Mouse (Mus musculus): ENCODE data around the gene Fmnl1. TPM values are rescaled to one million over a fixed set of nuclear protein-coding genes. Genes with fewer than 3 reads are reported as not detected.

Fmnl1 gene
- polyA plus RNA-seq, 1 experiment from 2014 or later: 3.8 TPM

DNA sequence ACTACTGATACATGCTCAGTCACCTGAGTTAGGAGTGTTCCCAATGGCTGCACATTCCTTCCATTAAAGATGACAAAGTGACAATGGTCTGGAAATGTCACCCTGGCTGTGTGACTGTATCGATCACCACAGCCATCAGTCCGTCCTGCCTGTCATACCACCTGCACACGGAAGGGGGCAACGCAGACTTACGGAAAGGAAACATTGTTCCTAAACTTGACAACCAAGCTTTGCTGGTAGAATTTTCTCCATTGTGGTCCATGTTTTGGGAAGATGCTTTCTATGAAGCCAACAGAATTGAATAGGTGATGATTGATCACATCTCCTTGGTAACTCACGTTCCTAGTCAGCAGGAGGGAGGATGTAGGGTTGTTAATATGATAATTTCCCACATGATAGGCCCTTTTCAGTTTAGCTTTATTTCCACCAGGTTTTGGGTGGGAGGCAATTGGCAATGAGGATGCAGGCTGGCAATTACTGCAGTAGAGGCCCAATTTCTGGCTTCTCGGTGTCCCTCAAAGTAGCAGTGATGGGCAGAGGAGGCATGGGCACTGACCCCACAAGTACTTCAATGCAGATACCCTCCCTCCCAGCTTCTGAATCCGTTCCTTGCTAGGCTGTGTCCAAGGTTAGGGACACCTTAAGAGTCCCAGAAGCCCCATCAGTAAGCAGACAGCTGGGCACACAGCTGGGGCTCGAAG is 2.1 kb upstream of the Fmnl1 start:
- Histone ChIP-seq H3K27ac (no peak overlapping the region), H3K27me3 (replicated peaks) (peaks cover 33% of the 10 kb centered on the region), H3K4me3 (replicated peaks) (no peak overlapping the region), H3K9me3 (no peaks in the 10 kb centered on the region), H3K4me1 (peaks cover 13% of the 10 kb centered on the region), H3K36me3 (no peaks in the 10 kb centered on the region), H3K4me2 (no peak overlapping the region), H3K9ac (no peak overlapping the region)
- no peak for ATAC-seq (ENCODE audit: insufficient read depth, low FRiP score, low read depth)
- WGBS: 27% methylated on average over 9 of the region's 9 CpGs

DNA sequence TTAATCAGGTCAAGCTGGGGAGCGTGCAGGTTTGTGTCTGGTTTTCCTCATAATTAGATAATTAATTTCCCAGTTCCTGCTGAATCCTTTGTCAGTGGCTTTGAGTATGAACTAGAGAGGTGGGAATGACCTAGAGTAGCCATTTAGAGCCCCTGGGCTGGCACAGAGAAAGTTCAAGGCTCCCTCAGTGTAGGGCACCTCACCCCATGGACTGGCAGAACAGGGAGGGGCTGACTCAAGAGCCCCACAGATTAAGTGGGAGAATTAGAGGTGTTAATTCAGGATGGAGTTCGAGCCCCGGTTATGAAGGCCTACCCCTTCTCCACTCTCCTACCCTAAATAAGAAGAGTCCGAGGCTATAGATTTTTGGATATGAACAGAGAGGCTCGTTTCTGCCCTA is 1.2 kb upstream of the Fmnl1 start:
- Histone ChIP-seq H3K4me1 (peaks cover 9% of the 10 kb centered on the region), H3K27me3 (replicated peaks) (peaks cover 33% of the 10 kb centered on the region), H3K9ac (no peak overlapping the region), H3K4me3 (replicated peaks) (no peak overlapping the region), H3K9me3 (no peaks in the 10 kb centered on the region), H3K4me2 (no peak overlapping the region), H3K27ac (no peak overlapping the region), H3K36me3 (no peaks in the 10 kb centered on the region)
- WGBS: 81% methylated on average over 5 of the region's 5 CpGs
- no peak for ATAC-seq (ENCODE audit: insufficient read depth, low FRiP score, low read depth)

DNA sequence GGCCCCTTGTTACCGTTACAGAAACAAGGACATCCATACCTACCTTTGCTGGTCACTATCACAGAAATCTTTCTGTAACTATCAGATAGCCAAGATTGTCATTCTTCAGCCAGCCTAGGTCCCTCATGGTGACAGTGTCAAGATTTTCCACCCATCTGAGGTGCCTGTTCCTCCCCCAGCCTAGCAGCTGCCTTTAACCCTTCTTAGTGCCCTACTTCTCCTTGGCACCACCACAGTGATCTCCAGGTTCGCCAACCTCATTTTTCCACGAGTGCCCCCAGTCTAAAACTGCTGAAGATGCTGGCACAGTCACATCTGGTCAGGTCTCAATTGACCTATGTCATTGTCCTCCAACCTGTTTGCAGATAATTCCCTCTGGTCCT is 805 bp upstream of the Fmnl1 start:
- peaks cover 33% of the 10 kb centered on the region for H3K27me3 ChIP-seq (replicated peaks)
- H3K36me3 ChIP-seq: no peaks in the 10 kb centered on the region
- peak overlapping the region; percentile 96 for H3K4me2 ChIP-seq
- no peak overlapping the region for H3K27ac ChIP-seq
- 42% methylated on average over 3 of the region's 3 CpGs for WGBS
- no peaks in the 10 kb centered on the region for H3K9me3 ChIP-seq
- peak overlapping the region; percentile 54; the same call in 1 of the 2 replicates for H3K4me3 ChIP-seq (replicated peaks)
- no peak for ATAC-seq (ENCODE audit: insufficient read depth, low FRiP score, low read depth)
- H3K4me1 ChIP-seq: peaks cover 9% of the 10 kb centered on the region
- H3K9ac ChIP-seq: no peak overlapping the region

DNA sequence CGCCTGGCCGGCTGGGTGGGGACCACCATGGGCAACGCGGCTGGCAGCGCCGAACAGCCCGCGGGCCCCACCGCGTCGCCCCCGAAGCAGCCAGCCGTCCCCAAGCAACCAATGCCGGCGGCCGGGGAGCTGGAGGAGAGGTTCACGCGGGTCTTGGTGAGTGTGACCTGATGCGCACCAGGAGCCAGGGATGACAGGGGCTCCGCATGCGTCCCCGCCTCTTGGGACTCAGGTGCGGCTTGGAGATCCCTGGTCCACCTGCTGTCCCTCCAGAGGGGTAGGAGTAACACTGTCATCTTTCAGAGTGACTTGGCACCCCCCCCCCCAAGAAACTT is 346 bp downstream of the Fmnl1 start:
- H3K36me3 ChIP-seq: no peaks in the 10 kb centered on the region
- WGBS: 5% methylated on average over 23 of the region's 23 CpGs
- ATAC-seq (ENCODE audit: insufficient read depth, low FRiP score, low read depth): no peak
- H3K4me2 ChIP-seq: peak overlapping the region; percentile 96
- no peaks in the 10 kb centered on the region for H3K9me3 ChIP-seq
- no peak overlapping the region for H3K27ac ChIP-seq
- peak overlapping the region; percentile 54 for H3K4me3 ChIP-seq (replicated peaks)
- peaks cover 9% of the 10 kb centered on the region for H3K4me1 ChIP-seq
- peaks cover 33% of the 10 kb centered on the region for H3K27me3 ChIP-seq (replicated peaks)
- peak overlapping the region; percentile 39 for H3K9ac ChIP-seq

DNA sequence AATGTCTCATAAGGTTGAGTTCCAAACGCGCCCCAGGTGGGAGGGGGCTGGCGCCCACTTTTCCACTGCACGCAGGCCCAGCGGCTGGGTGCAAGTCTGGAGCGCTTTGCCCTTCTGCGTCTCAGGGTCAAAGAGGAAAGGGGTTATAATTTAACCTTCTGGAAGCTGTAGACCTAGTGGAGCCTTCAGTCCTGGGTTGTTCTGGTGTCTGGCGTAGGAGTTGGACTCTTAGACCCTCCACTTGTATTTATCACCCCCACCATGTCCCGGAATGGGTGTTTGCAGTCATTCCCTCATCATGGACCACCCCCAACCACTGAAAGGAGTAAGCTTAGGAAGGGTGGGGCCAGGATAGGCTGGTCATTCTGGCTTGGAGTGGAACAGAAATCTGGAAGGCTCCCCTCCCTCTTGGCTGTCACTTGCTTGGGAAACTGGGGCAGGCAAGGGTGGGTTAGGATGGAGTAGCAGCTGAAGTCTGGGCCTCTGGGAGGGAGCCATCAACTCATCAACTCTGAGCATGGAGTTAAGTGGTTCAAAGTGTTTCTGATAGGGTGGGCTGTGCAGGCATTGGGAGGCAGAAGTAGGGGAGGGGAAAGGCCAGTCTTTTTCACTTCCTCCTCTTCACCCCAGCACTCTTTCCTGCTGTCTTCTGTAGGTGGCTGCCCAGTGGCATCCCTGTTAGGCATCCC is 940 bp downstream of the Fmnl1 start:
- no peak overlapping the region for H3K27ac ChIP-seq
- H3K36me3 ChIP-seq: no peaks in the 10 kb centered on the region
- H3K9ac ChIP-seq: no peak overlapping the region
- H3K4me1 ChIP-seq: peaks cover 9% of the 10 kb centered on the region
- H3K4me2 ChIP-seq: peak overlapping the region; percentile 96
- ATAC-seq (ENCODE audit: insufficient read depth, low FRiP score, low read depth): no peak
- peak overlapping the region; percentile 54 for H3K4me3 ChIP-seq (replicated peaks)
- H3K9me3 ChIP-seq: no peaks in the 10 kb centered on the region
- WGBS: 46% methylated on average over 9 of the region's 9 CpGs
- peaks cover 33% of the 10 kb centered on the region for H3K27me3 ChIP-seq (replicated peaks)

DNA sequence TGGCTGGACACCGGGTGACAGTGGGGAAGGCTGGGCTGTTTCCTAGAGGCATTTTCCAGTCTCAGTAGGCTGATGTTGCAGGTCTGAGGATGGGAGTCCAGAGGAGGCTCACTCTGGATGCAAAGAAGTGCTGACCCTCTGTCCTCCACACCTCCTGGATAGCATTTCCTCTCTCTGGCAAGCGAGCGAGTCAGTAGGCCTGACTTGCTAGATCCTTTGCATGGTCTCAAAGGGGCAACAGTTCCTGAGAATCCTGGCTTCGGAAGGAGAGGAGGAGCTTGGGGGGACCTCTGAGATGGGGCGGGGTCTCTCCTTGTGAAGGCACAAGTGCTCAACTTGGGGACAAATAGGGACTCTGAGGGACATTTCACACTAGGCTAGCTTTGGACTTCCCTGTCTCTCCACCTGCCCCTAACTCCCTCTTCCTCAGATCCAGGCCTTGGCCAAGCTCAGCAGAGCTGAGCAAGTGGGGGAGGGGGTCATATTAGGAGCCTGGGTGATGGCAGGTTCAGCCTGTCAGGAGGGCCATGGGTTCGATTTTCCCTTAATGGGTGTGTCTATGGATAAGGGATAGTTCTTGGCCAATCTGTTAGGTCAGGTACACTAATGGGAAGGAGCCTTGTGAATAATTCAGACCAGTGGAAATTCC is 1.6 kb downstream of the Fmnl1 start:
- peak overlapping the region; percentile 8; the same call in 1 of the 2 replicates for H3K4me2 ChIP-seq
- no peak overlapping the region for H3K27ac ChIP-seq
- 58% methylated on average over 6 of the region's 6 CpGs for WGBS
- peak overlapping the region; percentile 54 for H3K4me3 ChIP-seq (replicated peaks)
- peaks cover 33% of the 10 kb centered on the region for H3K27me3 ChIP-seq (replicated peaks)
- no peak overlapping the region for H3K9ac ChIP-seq
- peaks cover 9% of the 10 kb centered on the region for H3K4me1 ChIP-seq
- H3K36me3 ChIP-seq: no peaks in the 10 kb centered on the region
- H3K9me3 ChIP-seq: no peaks in the 10 kb centered on the region
- no peak for ATAC-seq (ENCODE audit: insufficient read depth, low FRiP score, low read depth)

DNA sequence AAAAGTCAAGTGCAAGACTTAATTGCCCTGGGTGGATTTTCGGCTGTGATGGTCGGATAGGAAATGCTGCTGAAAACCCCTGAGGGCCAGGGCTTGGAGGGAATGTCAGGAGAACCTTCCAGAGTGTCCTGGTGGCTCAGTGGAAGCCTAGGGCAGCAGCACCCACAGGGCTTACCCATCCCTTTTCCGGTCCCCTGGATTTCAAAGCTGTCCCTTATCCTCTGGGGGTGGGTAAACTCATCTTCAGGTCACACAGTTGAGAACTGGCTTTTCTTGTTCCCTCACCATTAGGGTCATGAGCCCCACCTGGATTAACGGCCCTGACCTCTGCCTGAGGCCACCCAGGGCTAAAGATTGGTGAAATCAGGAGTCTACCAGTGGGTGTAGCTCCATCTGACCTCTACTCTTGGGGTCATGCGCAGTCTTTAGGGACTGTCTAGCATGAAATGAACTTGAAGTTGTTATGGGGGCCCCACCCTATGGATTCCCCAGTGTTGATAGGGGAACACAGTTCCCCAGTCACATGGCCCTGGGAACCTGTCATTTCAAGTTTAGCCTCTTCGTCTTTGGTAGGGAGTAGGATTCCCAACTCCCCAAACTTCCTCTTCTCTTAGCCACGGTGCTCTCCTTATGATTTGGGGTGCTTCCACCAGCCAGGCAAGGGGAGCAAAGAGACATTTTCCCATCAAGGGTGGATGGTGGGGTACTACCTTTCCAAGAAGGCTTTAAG is 2.3 kb downstream of the Fmnl1 start:
- no peak overlapping the region for H3K27ac ChIP-seq
- peaks cover 33% of the 10 kb centered on the region for H3K27me3 ChIP-seq (replicated peaks)
- peaks cover 9% of the 10 kb centered on the region for H3K4me1 ChIP-seq
- no peak overlapping the region for H3K4me3 ChIP-seq (replicated peaks)
- no peaks in the 10 kb centered on the region for H3K9me3 ChIP-seq
- H3K9ac ChIP-seq: no peak overlapping the region
- no peaks in the 10 kb centered on the region for H3K36me3 ChIP-seq
- no peak for ATAC-seq (ENCODE audit: insufficient read depth, low FRiP score, low read depth)
- H3K4me2 ChIP-seq: no peak overlapping the region
- WGBS: 74% methylated on average over 7 of the region's 7 CpGs

DNA sequence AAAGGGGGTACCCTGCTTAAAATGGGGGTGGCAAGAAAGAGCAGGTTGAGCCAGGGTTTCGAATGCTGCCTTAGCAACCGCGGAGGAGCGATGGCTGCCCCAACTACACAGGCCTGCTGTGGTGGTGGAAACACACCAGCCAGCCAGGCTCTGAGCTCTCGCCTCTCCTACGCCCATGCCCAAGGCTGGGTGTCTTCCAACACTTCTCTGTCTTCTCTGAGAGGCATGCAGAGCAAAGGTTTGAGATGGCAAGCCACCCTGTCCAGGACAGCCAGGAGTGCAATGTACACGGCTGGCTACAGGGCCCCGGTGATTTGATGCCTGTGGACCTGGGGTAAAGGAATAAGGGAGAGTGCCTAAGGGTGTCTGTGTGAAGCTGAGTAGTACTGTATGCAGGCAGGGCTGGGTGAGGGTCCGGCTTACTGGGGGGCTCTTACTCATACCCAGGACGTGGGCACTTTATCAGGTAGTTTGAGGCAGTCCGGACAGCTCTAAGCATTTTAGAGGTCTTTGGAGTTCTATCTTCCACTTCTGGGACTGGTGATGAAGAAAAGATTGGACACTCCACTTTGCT is 3.0 kb downstream of the Fmnl1 start:
- peaks cover 32% of the 10 kb centered on the region for H3K27me3 ChIP-seq (replicated peaks)
- no peaks in the 10 kb centered on the region for H3K36me3 ChIP-seq
- no peak overlapping the region for H3K9ac ChIP-seq
- ATAC-seq (ENCODE audit: insufficient read depth, low FRiP score, low read depth): no peak
- no peak overlapping the region for H3K27ac ChIP-seq
- 88% methylated on average over 11 of the region's 11 CpGs for WGBS
- H3K4me1 ChIP-seq: peaks cover 9% of the 10 kb centered on the region
- H3K4me2 ChIP-seq: no peak overlapping the region
- no peaks in the 10 kb centered on the region for H3K9me3 ChIP-seq
- no peak overlapping the region for H3K4me3 ChIP-seq (replicated peaks)

DNA sequence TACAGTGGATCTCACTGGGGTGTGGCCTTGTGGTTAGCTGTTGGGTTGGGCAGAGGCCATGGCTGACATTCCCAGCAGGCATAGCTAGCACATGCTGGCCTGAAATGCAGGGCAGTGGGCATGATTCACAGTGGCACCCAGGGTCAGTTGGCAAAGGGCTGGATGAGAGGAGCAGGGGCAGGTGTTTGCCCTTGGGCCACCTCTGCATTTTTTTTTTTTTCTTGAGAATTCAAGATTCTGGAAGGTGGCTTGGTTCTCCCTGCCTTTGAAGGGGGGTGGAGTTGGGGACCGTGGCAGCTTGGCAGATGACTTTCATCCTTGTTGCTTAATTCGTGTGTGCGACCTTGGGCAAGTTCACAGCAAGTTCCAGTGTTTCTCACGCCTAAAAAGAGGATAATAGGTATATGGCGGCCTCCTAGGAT is 3.5 kb downstream of the Fmnl1 start:
- Histone ChIP-seq H3K4me1 (peaks cover 9% of the 10 kb centered on the region), H3K9me3 (no peaks in the 10 kb centered on the region), H3K4me2 (no peak overlapping the region), H3K36me3 (no peaks in the 10 kb centered on the region), H3K27ac (no peak overlapping the region), H3K9ac (no peak overlapping the region), H3K27me3 (replicated peaks) (peaks cover 27% of the 10 kb centered on the region), H3K4me3 (replicated peaks) (no peak overlapping the region)
- ATAC-seq (ENCODE audit: insufficient read depth, low FRiP score, low read depth): no peak
- 74% methylated on average over 5 of the region's 5 CpGs for WGBS

DNA sequence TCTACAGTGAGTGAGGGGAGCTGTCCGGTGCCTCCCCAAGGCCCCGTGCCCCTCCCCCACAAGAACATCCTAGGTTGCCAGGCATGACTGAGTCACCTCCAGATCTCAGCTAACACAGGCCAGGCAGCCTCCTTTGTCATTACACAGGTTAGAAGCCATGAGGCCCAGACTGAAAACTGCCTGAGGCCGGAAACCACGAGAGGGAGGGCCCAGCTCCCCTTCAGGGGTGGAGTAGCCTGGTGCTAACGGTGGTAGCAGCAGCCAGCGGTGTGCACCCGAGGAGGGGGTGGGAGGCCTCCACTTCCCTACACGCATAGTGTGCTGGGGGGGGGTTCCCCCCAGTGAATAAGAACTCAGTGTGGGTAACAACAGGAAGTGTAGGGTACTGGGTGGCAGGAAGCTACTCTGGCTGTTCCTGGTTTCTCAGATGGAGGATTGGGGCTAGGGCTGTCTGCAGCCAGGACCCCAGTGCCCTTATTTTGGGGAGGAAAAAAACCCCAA is 4.0 kb downstream of the Fmnl1 start:
- ATAC-seq (ENCODE audit: insufficient read depth, low FRiP score, low read depth): peak; percentile 27; the same call in 1 of the 2 replicates
- Histone ChIP-seq H3K27ac (no peak overlapping the region), H3K27me3 (replicated peaks) (peaks cover 23% of the 10 kb centered on the region), H3K9ac (no peak overlapping the region), H3K36me3 (no peaks in the 10 kb centered on the region), H3K4me3 (replicated peaks) (no peak overlapping the region), H3K9me3 (no peaks in the 10 kb centered on the region), H3K4me1 (peaks cover 9% of the 10 kb centered on the region), H3K4me2 (no peak overlapping the region)
- WGBS: 41% methylated on average over 8 of the region's 8 CpGs

DNA sequence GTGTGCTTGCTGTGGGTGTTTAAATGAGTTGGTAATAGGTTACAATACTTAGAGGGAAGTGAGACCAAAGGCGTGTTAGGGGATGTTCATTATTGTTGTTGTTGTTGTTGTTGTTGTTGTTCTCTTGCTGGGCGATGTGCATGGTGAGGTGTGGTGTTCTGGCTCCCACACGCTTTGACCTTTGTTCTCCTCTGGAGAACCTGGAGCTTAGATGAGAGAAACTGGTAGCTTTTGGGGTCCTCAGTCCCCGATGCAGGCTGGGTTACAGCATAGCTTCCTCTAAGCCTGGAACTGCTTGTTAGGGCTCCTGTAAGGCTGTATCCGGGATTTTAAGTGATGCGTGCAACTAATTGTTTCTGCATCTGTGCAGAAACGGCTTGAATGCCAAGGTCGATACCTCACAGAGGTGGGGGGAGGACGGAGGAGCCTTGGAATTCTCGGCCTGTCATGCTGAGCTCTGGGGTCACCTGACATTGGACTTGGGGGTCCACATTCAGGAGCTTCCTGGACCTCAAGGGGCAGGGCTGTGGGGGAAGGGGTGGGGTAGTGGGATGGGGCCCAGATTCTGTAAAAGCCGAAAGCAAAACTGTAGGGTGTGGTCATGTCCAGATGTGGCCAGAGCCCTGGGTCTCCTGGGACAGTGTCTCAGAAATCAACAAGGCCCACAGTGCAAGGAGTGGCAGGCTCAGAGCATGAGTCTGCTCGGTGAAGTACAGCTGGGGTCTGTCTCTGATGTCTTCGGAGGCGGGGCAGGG is 5.0 kb downstream of the Fmnl1 start:
- no peak for ATAC-seq (ENCODE audit: insufficient read depth, low FRiP score, low read depth)
- Histone ChIP-seq H3K4me2 (no peak overlapping the region), H3K36me3 (no peaks in the 10 kb centered on the region), H3K4me3 (replicated peaks) (no peak overlapping the region), H3K27ac (no peak overlapping the region), H3K4me1 (peaks cover 4% of the 10 kb centered on the region; the same call in 1 of the 2 replicates), H3K9ac (no peak overlapping the region), H3K9me3 (no peaks in the 10 kb centered on the region), H3K27me3 (replicated peaks) (peaks cover 16% of the 10 kb centered on the region)
- 65% methylated on average over 14 of the region's 14 CpGs for WGBS
